Mouse (Mus musculus) spleen, adult 2 months (tissue): ENCODE data around the gene BC003965. TPM values are rescaled to one million over a fixed set of nuclear protein-coding genes. Genes with fewer than 3 reads are reported as not detected.

Source experiments
- DNase-seq, 2 experiments: peaks; one replicate each; pipeline versions ENCODE4 v3.0.0 to v3.0.0-alpha.2; 2012 to 2021; ENCODE audit warnings: low spot score in 2 of 2, low read depth in 1 of 2
- H3K27ac ChIP-seq: fragments of 200-500 bp; 2 replicates; pipeline ENCODE4 v1.5.1; 2012; ENCODE audit warnings: low read length, inconsistent platforms; ENCODE audit not compliant: insufficient read depth
- H3K27me3 ChIP-seq: fragments of 200-500 bp; 2 replicates; pipeline ENCODE4 v1.6.1; 2012; ENCODE audit warnings: mild to moderate bottlenecking, moderate library complexity, low read length, inconsistent platforms; ENCODE audit not compliant: control insufficient read depth, insufficient read depth
- H3K36me3 ChIP-seq: fragments of 200-500 bp; 2 replicates; pipeline ENCODE4 v1.6.1; 2012; ENCODE audit warnings: mild to moderate bottlenecking, low read length, inconsistent platforms; ENCODE audit not compliant: control insufficient read depth, insufficient read depth
- H3K4me1 ChIP-seq: fragments of 200-500 bp; 2 replicates; pipeline ENCODE4 v1.6.1; 2011; ENCODE audit warnings: inconsistent platforms; ENCODE audit not compliant: control insufficient read depth, insufficient read depth, insufficient read length
- H3K4me3 ChIP-seq: fragments of 200-500 bp; 2 replicates; pipeline ENCODE4 v1.5.1; 2011; ENCODE audit warnings: mild to moderate bottlenecking, inconsistent platforms; ENCODE audit not compliant: insufficient read depth, insufficient read length; ENCODE audit errors: extremely low read depth
- CTCF ChIP-seq: fragments of 200-500 bp; IDR thresholded peaks from 2 replicates; pipeline ENCODE4 v1.5.1; 2011; ENCODE audit warnings: mild to moderate bottlenecking, inconsistent platforms; ENCODE audit not compliant: insufficient read depth, insufficient read length, insufficient replicate concordance; ENCODE audit errors: extremely low read depth
- POLR2A ChIP-seq: fragments of 200-500 bp; IDR thresholded peaks from 2 replicates; pipeline ENCODE4 v1.6.1; 2011; ENCODE audit warnings: low read depth, low read length, inconsistent platforms
- WGBS: fragments of 180-500 bp; shearing (Covaris S2); methylation state at CpG from one replicate; pipeline ENCODE4 v1.1.7; 2018; 5-methylcytosine and 5-hydroxymethylcytosine counted together
- polyA plus RNA-seq: library from polyadenylated mRNA; depleted of rRNA; stranded (reverse); fragments of >200 nt; gene quantifications from 2 replicates; pipeline ENCODE4 v1.2.3, GENCODE M21; 2012; rRNA removed

BC003965 gene
- 9.1 and 10.0 TPM in 2 replicates for polyA plus RNA-seq

DNA sequence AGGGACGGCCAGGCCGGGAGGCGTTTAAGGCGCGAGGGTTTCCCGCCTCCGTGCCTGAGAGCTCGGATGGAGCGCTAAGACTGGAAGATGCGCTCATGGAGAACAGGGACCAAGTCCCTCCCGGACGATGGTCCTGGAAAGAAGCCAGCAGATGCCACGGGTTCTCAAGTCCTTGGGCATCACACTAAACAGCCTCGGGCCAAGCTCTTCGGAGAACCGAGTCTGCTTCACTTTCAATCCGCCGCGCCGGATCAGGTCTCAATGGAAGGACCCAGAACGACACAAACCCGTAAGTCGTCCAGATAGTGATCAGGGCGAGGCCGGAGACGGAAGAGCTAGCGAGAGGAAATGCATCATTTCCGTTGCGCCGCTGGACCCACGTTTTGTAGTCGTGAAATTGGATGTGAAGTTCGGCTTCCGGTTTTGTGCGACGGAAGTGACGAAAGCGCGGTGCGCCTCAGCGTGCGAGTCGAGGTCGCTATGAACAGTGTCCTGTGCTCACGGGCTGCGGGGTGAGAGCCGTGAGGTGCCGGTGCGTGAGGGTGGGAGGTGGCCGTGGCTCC, at the start of gene BC003965:
Gene BC003965, plus strand, starts transcription at position 426 of the 563 bp plus-strand sequence.
- no peak for TF ChIP-seq CTCF
- TF ChIP-seq POLR2A: peak; percentile 83
- Histone ChIP-seq H3K4me1 (peaks cover 8% of the 10 kb centered on the region; the same call in 1 of the 2 replicates), H3K27ac (peak within 1 kb of the TSS; percentile 93), H3K27me3 (no peaks in the 10 kb centered on the region), H3K4me3 (peak within 1 kb of the TSS; percentile 82), H3K36me3 (no peaks in the 10 kb centered on the region)
- under 1% methylated on average over 50 of the region's 50 CpGs for WGBS
- DNase-seq: peak; percentile 96 to 97

DNA sequence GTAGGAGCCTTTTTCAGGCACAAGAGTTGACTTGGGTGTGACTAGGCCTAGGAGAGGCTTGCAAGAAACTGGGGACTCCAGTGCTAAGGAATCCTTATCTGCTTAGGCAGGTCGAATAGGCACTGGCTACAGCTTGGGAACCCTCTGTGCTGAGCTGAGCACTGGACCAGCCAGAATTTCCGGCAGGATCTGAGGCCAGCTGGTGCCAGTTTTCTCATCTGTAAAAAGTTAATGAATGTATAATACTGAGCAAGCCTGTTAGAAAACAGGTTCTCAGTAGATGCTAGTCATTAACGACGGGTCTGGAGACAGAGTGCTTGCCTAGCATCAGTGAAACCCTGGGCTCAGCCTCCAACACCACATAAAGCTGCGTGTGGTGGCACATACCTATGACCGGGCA, 48.7 kb upstream of the BC003965 start:
- Histone ChIP-seq H3K27me3 (no peaks in the 10 kb centered on the region), H3K36me3 (no peaks in the 10 kb centered on the region; the same call in 1 of the 2 replicates), H3K4me3 (no peak overlapping the region), H3K27ac (no peak overlapping the region), H3K4me1 (peaks cover 4% of the 10 kb centered on the region; the same call in 1 of the 2 replicates)
- no peak for DNase-seq
- WGBS: 90% methylated on average over 6 of the region's 6 CpGs
- TF ChIP-seq CTCF (no peak), POLR2A (no peak)

DNA sequence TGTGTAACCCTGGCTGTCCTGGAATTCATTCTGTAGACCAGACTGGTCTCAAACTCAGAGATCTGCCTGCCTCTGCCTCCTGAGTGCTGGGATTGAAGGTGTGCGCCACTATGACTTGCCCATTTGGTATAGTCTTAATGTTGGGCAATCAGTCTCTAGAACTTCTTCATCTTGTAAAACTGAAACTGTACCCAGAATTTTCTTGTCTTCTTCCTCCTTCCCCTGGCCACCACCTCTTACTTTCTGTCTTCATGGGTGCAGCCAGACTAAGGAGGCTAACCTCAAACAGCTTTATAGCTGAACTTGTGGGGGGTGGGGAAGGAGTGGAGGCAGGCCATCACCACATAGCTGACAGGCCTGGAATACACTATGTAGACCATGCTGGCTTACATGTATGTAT, 45.6 kb upstream of the BC003965 start:
- H3K36me3 ChIP-seq: no peaks in the 10 kb centered on the region; the same call in 1 of the 2 replicates
- 97% methylated on average over 1 of the region's 1 CpGs for WGBS
- no peak for DNase-seq
- TF ChIP-seq POLR2A (no peak), CTCF (no peak)
- H3K27ac ChIP-seq: no peak overlapping the region
- no peaks in the 10 kb centered on the region for H3K27me3 ChIP-seq
- H3K4me3 ChIP-seq: no peak overlapping the region
- peaks cover 4% of the 10 kb centered on the region; the same call in 1 of the 2 replicates for H3K4me1 ChIP-seq

DNA sequence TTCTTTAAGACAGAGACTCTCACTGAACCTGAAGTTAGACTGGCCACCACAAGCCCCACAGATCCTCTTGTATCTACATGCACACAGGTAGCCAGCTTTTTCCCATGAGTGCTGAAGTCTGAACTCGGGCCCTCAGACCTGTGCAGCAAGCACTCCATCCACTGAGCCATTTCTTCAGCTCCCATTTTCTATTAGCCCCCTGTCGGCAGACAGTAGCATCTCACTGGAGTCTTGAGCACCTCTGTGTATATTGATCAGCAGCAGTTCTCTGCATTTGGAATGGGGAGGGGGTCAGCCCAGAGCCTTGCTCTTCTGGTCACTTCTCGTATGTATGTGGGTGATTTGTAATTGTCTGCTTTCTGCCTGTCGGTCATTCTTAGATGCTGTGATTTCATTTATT, 44.4 kb upstream of the BC003965 start:
- Histone ChIP-seq H3K36me3 (no peaks in the 10 kb centered on the region; the same call in 1 of the 2 replicates), H3K27ac (no peak overlapping the region), H3K4me3 (no peak overlapping the region), H3K4me1 (no peaks in the 10 kb centered on the region; the same call in 1 of the 2 replicates), H3K27me3 (no peaks in the 10 kb centered on the region)
- TF ChIP-seq POLR2A (no peak), CTCF (no peak)
- 84% methylated on average over 4 of the region's 4 CpGs for WGBS
- DNase-seq: no peak

DNA sequence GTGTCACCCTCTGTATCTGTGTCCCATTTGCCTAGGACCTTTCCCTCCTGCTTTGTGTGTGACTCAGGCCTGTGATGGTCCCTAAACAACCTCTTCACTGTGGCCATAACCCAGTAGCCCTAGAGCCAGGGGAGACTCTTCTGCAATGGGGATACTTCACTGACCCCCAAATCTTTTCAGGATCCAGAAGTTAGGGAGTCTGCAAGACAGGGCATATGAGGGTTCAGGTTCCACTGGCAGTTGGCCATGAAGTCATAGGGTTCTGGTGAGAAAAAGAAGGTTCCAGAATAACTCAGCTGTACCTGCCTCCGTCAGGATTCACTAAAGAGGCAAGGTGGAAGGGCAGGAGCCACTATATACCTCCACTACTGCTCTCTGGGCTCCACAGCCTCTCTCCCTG, 22.2 kb upstream of the BC003965 start, which contains the start of gene Ccdc154:
Gene Ccdc154, plus strand, starts transcription at position 301 of the 400 bp plus-strand sequence.
- DNase-seq: no peak
- Histone ChIP-seq H3K27ac (no peak within 1 kb of the TSS), H3K36me3 (peaks cover 22% of the 10 kb centered on the region), H3K4me3 (no peak within 1 kb of the TSS), H3K4me1 (no peaks in the 10 kb centered on the region), H3K27me3 (no peaks in the 10 kb centered on the region)
- 100% methylated on average over 1 of the region's 1 CpGs for WGBS
- no peak for TF ChIP-seq CTCF
- no peak for TF ChIP-seq POLR2A

DNA sequence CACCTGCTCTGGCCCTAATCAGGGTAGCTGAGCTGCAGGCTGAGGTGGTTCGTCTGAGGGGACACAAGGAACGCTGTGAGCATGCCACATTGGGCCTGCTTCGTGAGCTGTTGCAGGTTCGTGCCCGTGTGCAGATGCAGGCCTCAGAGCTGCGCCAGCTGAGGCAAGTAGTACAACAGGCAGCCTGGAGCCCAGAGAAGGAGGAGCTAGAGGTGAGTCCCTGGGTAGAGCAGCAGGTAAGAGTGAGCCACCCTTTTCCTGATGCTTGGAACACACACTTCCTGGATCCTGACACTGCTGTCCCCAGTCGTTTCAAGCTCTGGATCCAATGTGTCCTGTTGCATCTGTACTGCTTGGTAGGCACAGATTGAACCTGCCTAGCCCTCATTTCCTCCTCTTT, 21.0 kb upstream of the BC003965 start:
- no peaks in the 10 kb centered on the region for H3K4me1 ChIP-seq
- H3K27ac ChIP-seq: no peak overlapping the region
- no peak for DNase-seq
- WGBS: 81% methylated on average over 7 of the region's 7 CpGs
- H3K4me3 ChIP-seq: no peak overlapping the region
- no peaks in the 10 kb centered on the region for H3K27me3 ChIP-seq
- TF ChIP-seq POLR2A (no peak), CTCF (no peak)
- peaks cover 18% of the 10 kb centered on the region for H3K36me3 ChIP-seq

DNA sequence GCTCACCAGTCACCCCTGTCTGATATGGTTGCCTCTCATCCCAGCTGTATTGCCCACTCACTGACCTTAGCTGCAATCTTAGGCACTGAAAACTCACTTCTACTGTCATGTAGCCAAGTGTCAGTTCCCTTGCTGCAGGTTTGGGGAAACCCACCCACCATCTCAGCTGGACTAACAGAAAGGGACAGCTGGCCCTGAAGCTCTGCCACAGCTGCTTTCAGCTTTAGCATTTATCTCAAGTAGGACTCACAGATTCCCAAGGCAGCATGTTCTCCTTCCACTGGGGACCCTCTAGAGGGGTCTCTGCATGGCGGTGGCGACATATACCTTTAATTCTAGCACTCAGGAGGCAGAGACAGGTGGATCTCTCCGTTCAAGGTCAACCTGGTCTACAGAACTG, 19.6 kb upstream of the BC003965 start:
- Histone ChIP-seq H3K4me3 (no peak overlapping the region), H3K27ac (no peak overlapping the region), H3K4me1 (no peaks in the 10 kb centered on the region), H3K27me3 (no peaks in the 10 kb centered on the region), H3K36me3 (peaks cover 11% of the 10 kb centered on the region)
- no peak for DNase-seq
- 83% methylated on average over 3 of the region's 3 CpGs for WGBS
- TF ChIP-seq CTCF (no peak), POLR2A (no peak)
